Mouse (Mus musculus) adrenal gland (tissue): ENCODE results near the gene Igf2.

Experiments
- intact Hi-C: fragments of 180-260 bp; cut with DNase I; formaldehyde crosslinking; loops from one replicate; pipeline ENCODE4 v1.15.1; 2025

Igf2 gene

GRCm38 (mm10) chr7:142659767-142660650, 6.6 kb downstream of the Igf2 start:
- intact Hi-C loops = no loop called here

- intact Hi-C loops = no loop called here
Measured at GRCm38 (mm10) chr7:142659181-142659681, 7.4 kb downstream of the Igf2 start.

- intact Hi-C loops = no loop called here
Measured at GRCm38 (mm10) chr7:142658681-142659180, 7.9 kb downstream of the Igf2 start.

GRCm38 (mm10) chr7:142657821-142658614, 8.6 kb downstream of the Igf2 start:
- intact Hi-C loops = no loop called here

- intact Hi-C loops = no loop called here
Measured at GRCm38 (mm10) chr7:142657341-142657791, 9.2 kb downstream of the Igf2 start.

- intact Hi-C loops = no loop called here
Measured at GRCm38 (mm10) chr7:142656055-142656454, 10.6 kb downstream of the Igf2 start.

- intact Hi-C loops = no loop called here
Measured at GRCm38 (mm10) chr7:142655633-142656032, 11.0 kb downstream of the Igf2 start.

- intact Hi-C loops = no loop called here
Measured at GRCm38 (mm10) chr7:142653726-142654125, 12.9 kb downstream of the Igf2 start.

GRCm38 (mm10) chr7:142646676-142647075, 19.9 kb downstream of the Igf2 start:
- intact Hi-C loops = no loop called here

GRCm38 (mm10) chr7:142645045-142645444, 21.6 kb downstream of the Igf2 start:
- intact Hi-C loops = no loop called here

- intact Hi-C loops = no loop called here
Measured at GRCm38 (mm10) chr7:142636178-142636577, 30.4 kb downstream of the Igf2 start.

- intact Hi-C loops = no loop called here
Measured at GRCm38 (mm10) chr7:142630691-142631090, 35.9 kb downstream of the Igf2 start.

GRCm38 (mm10) chr7:142629806-142630205, 36.8 kb downstream of the Igf2 start:
- intact Hi-C loops = no loop called here

- intact Hi-C loops = no loop called here
Measured at GRCm38 (mm10) chr7:142622180-142622579, 44.4 kb downstream of the Igf2 start.

GRCm38 (mm10) chr7:142613077-142613476, 53.5 kb downstream of the Igf2 start:
- intact Hi-C loops = no loop called here

GRCm38 (mm10) chr7:142610627-142611406, 55.8 kb downstream of the Igf2 start:
- intact Hi-C loops = loop anchor here (1.0 kb wide), 1 partner anchor 61 kb away; no protein-coding TSS in a partner anchor

GRCm38 (mm10) chr7:142600921-142601320, 65.7 kb downstream of the Igf2 start:
- intact Hi-C loops = no loop called here
